Mouse (Mus musculus) urinary bladder, postnatal 4 days (tissue): ENCODE data around the gene Ppm1b.

Source experiments
- DNase-seq, 2 experiments: peaks; one replicate each; pipeline ENCODE4 v3.0.0; 2021 to 2022; ENCODE audit warnings: low spot score in 2 of 2

Ppm1b gene

GRCm38 (mm10) chr17:85070658-85071057, 114.1 kb downstream of the Ppm1b start:
- DNase-seq: no peak

DNA sequence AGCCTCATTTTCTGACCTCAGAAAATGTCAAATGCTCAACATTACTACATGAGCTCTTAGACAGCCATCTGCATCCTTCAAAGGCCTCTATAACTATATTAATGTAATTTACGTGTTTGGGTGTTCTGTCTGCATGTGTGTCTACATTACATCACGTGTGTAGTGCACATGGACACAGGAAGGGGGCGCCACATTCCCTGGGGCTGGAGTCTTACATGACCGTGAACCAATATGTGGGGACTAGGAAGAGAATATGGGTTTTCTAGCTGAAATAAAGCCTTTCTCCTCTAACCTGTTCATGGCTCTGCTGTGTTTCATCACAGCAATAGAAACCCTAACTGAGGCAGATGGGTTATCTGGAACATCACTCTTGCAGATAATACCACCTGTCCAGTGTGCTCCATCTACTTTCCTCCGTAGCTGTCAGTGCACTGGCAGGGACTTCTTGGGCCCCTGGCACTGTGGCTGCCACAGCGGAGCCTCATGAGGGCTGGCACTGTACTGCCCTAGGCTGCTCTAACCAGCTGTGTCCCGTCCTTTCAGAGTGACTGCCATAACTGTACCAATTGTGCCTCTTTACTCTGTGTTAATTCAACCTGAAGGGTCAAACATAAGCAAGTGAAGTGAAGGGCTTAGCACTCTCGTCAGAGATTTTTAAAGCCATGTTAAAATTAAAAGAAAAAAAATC, 114.7 kb downstream of the Ppm1b start:
- no peak for DNase-seq

GRCm38 (mm10) chr17:85072383-85072782, 115.8 kb downstream of the Ppm1b start:
- DNase-seq: no peak

GRCm38 (mm10) chr17:85073214-85073613, 116.7 kb downstream of the Ppm1b start:
- DNase-seq: no peak
